Mouse (Mus musculus): ENCODE measurements around the gene Klhdc7b. TPM values are rescaled to one million over a fixed set of nuclear protein-coding genes. Genes with fewer than 3 reads are reported as not detected.

The Klhdc7b gene
- total RNA-seq, 1 experiment from 2014 or later, result 0.10 TPM

DNA sequence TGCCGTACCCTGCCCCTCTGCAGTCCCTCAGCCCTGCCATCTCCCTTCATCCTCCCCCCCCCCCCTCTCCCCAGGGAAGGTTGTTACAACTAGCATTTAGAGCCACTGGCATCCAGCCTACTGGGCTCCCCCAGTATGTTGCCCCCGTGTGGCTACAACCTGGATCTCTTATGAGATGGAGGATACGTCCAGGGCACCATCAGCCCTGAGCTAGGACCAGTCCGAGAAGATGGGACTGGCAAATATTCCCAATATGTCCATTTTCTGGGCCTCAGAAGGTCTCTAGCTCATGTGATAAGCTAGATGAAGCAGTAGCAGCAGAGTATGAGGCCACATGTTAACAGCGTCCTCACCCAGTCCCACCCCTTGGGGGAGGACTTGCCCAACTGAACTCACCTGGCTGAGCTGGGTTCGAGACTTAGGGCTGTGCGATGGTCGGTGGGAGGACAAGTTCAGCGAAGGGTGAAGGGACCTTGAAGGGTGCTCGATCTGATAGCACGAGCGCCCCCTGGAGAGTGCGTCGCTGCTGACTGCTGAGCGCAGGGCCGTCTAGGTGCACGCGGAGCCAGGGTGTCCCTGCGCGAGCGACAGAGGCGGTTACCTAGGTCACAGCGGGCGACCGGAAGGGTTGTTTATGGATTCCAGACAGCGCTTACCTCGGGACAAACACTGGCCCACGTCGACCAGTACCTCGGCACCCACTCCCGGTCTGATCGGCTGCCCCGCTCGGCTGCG is 11.5 kb upstream of the Klhdc7b start:
- peak; percentile 74 to 82 for ATAC-seq (replicated peaks in 1 of 2; ENCODE audit: insufficient read depth in 1 of 2, low FRiP score in 2 of 2, low TSS enrichment in 1 of 2, low read depth in 1 of 2, poor library complexity in 2 of 2, severe bottlenecking in 2 of 2)

DNA sequence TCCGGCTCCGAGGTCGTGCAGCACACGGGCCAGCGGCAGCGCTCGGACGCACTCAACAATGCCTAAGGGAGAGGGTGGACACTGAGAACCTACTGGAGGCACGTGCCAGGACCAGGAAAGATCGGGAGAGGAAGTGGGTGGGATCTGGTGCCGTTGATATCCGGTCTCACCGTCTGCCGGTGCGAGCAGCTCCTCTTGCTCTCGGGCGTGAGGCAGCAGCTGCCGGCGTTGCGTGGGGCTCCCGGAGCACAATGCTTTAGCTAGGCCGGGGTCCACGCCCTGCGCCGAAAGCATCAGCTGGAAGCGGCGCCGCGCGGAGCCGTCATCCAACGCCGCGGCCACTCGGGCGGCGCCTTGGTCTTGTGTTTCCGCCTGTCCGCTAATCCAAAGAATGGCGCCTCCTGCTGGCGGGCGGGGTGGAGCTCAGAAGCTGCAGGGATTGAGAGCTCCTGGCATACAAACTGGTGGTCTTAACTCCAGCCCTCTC is 10.9 kb upstream of the Klhdc7b start, which contains the start of gene Sco2:
TSS of gene Sco2 (minus strand) at position 85 of the 487 bp plus-strand sequence.
- ATAC-seq (replicated peaks in 1 of 2; ENCODE audit: insufficient read depth in 1 of 2, low FRiP score in 2 of 2, low TSS enrichment in 1 of 2, low read depth in 1 of 2, poor library complexity in 2 of 2, severe bottlenecking in 2 of 2), result peak; percentile 20 to 47

DNA sequence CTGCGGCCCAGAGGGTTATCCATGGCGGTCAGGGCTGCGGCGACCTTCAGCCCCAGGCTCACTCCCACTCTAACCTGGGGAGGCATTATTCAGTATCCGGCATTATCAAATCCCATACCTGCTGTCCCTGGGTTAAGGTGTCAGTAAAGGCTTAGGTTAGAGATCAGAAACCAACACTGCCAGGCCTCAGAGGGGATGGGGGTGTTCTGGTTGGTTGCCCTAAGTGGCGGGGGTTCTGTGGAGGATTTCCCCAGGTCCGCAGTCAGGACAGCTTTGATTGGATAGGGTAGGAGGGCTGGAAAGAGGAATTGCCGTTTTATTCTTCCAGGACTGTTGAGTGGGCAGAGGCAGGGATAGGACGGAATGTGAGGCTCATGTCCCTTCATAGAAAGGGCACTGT is 10.4 kb upstream of the Klhdc7b start:
- no peak for ATAC-seq (replicated peaks in 1 of 2; ENCODE audit: insufficient read depth in 1 of 2, low FRiP score in 2 of 2, low TSS enrichment in 1 of 2, low read depth in 1 of 2, poor library complexity in 2 of 2, severe bottlenecking in 2 of 2)

DNA sequence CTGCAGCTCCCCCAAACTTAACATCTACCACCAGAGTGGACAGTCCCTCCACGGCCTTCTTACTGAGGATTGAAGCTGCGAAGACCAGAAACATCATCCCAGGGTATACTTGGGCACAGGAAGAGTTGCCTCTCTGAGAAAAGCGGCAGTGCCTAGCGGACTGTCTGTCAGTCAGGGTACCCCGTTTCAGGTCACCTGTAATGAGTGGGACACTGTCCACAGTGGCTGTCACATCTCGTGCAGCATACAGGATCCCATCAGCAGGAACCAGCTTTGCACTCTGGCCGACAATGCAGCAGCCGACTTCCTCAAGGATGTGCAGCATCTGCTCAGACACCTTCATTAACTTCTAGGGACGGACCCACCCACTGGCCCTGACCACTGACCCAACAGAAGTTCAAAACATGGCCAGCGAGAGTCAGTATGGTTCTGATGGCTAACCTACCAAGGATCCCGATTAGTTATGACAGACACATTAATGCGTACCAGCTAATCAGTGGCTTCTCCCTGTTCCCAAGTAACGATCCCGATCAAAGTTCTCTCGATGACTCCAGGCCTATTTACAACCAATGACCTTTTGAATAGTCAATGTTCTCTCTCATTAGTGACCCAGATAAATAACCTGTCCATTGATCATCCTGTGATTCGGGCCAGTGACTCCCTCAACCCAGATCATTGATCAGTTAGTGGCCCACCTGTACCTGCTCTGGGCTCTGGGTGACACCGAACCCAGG is 9.7 kb upstream of the Klhdc7b start:
- ATAC-seq (replicated peaks in 1 of 2; ENCODE audit: insufficient read depth in 1 of 2, low FRiP score in 2 of 2, low TSS enrichment in 1 of 2, low read depth in 1 of 2, poor library complexity in 2 of 2, severe bottlenecking in 2 of 2), result no peak

DNA sequence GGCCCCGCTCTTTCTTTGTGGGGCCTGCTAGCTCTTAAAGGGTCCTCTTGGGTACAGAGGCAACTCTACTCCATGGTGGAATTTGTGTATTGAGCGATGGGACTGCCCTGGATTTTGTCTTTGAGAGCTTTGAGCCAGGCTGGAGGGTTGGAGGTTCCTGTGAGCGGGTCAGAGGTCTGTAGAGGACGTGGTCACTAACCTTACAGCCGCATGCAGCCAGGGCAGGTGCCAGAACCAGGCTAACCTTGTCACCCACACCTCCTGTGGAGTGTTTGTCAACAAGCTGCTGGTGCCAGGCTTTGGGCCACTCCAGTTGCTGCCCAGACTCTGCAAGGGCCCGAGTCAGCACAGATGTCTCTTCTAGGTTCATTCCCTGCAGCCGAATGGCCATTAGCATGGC is 8.7 kb upstream of the Klhdc7b start:
- no peak for ATAC-seq (replicated peaks in 1 of 2; ENCODE audit: insufficient read depth in 1 of 2, low FRiP score in 2 of 2, low TSS enrichment in 1 of 2, low read depth in 1 of 2, poor library complexity in 2 of 2, severe bottlenecking in 2 of 2)

DNA sequence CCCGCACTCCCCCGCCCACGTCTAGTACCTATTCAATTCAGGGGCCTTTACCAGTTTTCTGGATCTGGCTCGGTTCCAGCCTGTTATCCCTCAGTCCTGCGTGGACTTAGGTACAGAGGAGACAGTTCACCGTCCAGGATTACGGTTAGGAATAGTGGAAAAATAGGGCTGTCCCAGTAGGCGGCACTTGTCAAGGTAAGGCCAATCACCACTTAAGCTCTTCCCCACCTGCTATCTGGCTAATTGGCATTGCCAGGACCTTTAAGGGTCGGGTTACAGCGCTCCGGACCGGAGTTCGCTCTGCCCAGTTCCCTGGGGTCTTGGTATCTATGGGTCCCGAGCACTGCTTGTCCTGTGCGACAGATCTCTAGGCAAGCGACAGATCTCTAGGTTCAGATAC is 7.8 kb upstream of the Klhdc7b start, which contains the start of gene Tymp:
TSS of gene Tymp (minus strand) at position 83 of the 400 bp plus-strand sequence.
- ATAC-seq (replicated peaks in 1 of 2; ENCODE audit: insufficient read depth in 1 of 2, low FRiP score in 2 of 2, low TSS enrichment in 1 of 2, low read depth in 1 of 2, poor library complexity in 2 of 2, severe bottlenecking in 2 of 2), result no peak

DNA sequence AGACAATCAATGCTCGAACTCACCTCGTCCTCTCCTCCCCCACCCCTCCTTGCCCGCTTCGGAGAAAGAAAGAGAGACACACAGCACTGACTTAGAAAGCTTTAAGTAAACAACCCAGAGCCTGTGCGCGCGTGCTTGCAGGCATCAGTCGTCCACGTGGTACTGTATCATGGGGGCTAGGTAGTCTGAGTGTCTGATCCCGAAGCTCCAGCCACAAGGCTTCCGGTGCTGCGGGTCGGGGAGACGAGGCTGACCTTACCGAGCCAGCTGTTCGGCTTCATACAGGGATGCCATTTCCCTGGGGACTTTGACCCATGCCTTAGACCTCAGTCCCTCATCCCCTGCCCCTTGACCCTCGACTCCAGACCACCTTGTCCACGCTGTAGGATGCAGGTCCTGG is 7.4 kb upstream of the Klhdc7b start:
- ATAC-seq (replicated peaks in 1 of 2; ENCODE audit: insufficient read depth in 1 of 2, low FRiP score in 2 of 2, low TSS enrichment in 1 of 2, low read depth in 1 of 2, poor library complexity in 2 of 2, severe bottlenecking in 2 of 2), result no peak

DNA sequence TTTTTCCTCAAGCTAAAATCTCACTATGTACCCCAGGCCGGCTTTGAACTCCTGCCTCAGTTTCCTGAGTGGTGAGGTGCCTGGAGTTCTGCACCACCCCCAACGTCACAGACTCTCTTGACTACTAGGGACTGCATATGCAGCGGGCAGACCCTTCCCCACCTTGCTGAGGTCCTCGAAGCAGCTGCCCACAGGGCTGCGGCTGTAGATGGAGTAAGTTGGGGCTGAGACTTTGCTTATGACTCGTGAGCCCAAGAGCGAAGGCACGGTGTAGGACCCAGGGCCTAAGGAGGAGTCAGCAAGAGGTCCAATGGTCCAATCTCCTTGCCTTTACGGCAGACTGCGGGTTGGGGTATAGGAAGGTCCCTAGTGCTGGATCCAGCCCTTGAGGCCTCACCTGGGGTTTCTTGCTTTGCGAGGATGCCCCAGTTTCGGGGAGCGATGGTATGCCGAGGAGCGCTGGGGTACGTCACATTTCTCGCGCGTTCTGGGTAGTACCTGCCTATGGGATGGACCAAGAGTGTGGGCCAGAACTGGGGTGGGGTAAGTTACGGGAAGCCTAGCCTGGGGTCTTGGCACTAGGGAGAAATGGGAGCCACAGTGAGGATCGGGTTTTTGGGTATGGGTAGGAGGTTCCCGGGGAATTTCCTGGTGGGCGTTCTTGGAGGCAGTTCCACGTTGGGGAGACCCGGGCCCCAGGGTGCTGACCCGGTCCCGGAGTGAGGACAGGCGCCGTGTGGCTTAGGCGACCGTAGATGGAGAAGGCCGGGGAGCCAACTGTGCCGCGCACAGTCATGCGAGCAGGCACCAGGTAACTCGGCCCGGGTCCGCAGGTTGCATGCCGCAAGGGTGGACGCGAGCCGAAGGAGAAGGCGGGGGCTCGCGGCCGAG is 6.5 kb upstream of the Klhdc7b start:
- ATAC-seq (replicated peaks in 1 of 2; ENCODE audit: insufficient read depth in 1 of 2, low FRiP score in 2 of 2, low TSS enrichment in 1 of 2, low read depth in 1 of 2, poor library complexity in 2 of 2, severe bottlenecking in 2 of 2), result peak; percentile 0 to 5; a peak in 1 of 4 replicates

DNA sequence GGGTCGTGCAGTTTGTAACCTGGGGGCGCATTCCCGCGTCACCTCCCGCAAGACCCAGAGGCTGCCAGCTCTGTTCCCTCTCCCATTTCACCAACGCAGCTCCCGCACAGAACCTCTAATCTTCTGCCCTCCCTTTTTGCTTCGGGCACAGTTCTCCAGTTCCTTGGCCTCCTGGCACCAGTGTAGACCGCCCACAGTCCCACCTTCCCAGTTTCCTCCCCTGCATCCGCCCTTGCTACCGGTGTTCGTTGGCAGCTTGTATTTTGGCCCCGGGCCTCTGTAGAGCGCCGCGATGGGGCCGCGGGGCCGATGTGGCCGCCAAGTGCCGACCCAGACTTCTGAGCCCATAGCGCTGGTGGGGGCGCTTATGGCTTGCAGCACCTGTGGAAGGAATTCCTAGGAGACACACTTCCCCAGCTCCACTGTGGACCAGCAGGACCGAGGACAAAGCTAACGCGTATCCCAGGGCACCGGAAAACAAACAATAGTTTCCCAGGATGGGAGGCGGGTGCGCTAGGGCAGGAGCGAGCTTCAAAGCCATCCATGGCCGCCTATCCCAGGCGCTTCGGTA is 5.8 kb upstream of the Klhdc7b start, which contains the start of gene Odf3b:
TSS of gene Odf3b (minus strand) at position 452 of the 571 bp plus-strand sequence.
- peak; percentile 61 to 74 for ATAC-seq (replicated peaks in 1 of 2; ENCODE audit: insufficient read depth in 1 of 2, low FRiP score in 2 of 2, low TSS enrichment in 1 of 2, low read depth in 1 of 2, poor library complexity in 2 of 2, severe bottlenecking in 2 of 2)

DNA sequence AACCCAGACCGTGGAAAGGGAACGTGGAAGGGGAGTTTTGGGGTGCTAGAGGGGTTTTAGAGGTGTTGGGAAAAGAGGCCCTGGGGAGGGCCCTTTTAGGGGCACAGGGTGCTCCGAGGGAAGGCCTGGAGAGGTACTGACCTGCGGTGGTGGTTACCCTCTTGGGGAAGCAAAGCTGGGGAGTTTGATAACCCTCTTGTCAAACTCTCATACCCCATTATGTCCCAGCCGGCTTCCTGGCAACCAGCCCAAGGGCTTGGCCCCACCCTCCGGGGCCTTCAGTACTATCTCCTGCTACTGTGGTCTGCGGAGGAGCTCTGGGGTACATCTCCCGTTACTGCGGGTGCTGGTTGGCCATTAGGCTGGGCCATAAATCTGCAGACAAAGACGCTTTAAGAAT is 5.3 kb upstream of the Klhdc7b start:
- peak in 1 of 2 experiments; percentile 41; a peak in 2 of 4 replicates for ATAC-seq (replicated peaks in 1 of 2; ENCODE audit: insufficient read depth in 1 of 2, low FRiP score in 2 of 2, low TSS enrichment in 1 of 2, low read depth in 1 of 2, poor library complexity in 2 of 2, severe bottlenecking in 2 of 2)

DNA sequence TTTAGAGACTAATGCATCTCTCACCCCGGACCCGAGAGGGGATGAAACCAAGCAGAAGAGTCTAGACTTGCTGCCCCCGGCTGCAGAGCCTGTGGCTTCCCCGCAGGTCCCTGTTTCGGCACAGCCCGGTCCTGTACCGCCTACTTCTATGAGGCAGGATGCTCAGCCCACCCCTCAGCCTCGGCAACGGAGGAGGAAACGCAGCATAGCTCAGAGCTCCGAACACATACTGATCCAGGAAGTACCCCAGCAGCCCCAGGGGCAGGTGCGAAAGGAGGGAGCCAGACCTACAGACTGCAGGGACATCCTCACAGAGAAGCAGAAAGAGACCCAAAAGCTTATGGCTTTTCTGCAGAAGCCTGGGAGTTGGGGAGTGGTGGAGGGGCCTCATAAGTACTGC is 2.4 kb downstream of the Klhdc7b start:
- ATAC-seq (replicated peaks in 1 of 2; ENCODE audit: insufficient read depth in 1 of 2, low FRiP score in 2 of 2, low TSS enrichment in 1 of 2, low read depth in 1 of 2, poor library complexity in 2 of 2, severe bottlenecking in 2 of 2), result peak; percentile 57 to 74

DNA sequence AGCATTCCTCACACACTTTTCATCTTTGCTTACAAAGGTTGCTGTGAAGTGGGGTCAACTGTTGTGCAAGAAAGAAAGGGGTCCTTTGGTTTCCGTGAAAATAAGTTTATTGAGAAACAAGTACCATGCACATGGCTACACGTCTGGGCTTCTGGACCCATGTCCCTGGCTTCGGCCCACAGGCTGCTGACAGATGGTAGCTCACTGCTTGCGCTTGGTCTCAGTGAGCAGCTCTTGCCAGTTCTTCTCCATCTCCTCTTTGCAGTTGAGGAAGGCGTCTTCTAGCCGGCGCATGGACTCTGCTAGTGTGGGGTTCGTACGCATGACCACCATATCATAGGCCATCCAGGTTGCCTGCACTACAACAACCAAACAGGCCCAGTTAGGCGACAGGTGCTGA is 5.4 kb downstream of the Klhdc7b start:
- no peak for ATAC-seq (replicated peaks in 1 of 2; ENCODE audit: insufficient read depth in 1 of 2, low FRiP score in 2 of 2, low TSS enrichment in 1 of 2, low read depth in 1 of 2, poor library complexity in 2 of 2, severe bottlenecking in 2 of 2)

DNA sequence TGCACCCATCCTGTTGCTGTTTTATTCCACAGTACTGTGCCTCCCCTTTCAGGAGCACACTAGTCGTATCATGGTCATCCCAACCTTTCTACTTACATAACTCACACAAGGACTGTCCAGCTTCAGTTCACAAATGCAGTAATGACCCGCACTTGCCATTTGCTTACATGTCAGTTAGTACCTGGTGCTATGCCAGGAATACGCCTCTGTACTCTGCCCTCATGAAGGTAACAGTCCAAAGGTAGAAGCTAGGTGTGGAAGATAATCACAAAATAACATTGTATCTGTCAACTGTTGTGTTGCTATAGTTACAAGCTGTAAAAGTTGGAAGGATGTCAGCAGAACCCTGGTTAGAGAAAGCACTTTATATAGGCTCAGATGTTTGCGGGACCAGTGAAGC is 12.2 kb downstream of the Klhdc7b start:
- no peak for ATAC-seq (replicated peaks in 1 of 2; ENCODE audit: insufficient read depth in 1 of 2, low FRiP score in 2 of 2, low TSS enrichment in 1 of 2, low read depth in 1 of 2, poor library complexity in 2 of 2, severe bottlenecking in 2 of 2)

DNA sequence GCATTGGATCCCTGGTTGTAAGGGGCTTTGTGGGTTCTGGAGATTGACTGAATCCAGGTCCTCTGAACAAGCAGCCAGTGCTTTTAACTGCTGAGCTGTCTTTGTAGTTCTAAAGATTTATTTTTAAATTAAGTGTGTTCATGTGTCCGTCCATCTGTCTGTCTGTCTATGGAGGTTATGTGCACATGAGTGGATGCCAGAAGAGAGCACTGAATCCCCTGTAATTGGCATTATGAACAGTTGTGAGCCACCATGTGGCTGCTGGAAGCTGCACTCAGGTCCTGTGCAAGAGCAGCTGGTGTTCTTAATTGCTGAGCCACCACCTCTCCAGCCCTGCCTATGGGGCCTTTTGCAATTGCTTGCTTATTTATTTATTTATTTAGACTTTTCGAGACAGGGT is 13.4 kb downstream of the Klhdc7b start:
- ATAC-seq (replicated peaks in 1 of 2; ENCODE audit: insufficient read depth in 1 of 2, low FRiP score in 2 of 2, low TSS enrichment in 1 of 2, low read depth in 1 of 2, poor library complexity in 2 of 2, severe bottlenecking in 2 of 2), result no peak

DNA sequence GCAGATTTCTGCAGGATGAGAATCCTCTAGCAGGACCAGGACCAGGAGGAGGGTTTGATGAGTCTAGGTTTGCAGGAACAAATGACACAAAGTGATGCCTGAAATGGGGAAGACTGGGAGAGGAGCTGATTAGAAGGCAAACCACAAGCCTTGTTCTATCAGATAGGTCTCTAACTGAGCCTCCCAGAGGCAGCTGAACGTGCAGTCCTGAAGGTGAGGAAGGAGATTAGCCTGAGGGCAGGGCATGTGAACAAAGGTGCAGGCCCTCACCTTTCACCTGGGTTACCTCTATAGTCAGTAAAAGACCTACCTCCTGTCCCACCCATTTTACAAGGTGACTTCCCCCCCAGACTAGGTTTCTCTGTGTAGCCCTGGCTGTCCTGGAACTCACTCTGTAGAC is 15.0 kb downstream of the Klhdc7b start:
- ATAC-seq (replicated peaks in 1 of 2; ENCODE audit: insufficient read depth in 1 of 2, low FRiP score in 2 of 2, low TSS enrichment in 1 of 2, low read depth in 1 of 2, poor library complexity in 2 of 2, severe bottlenecking in 2 of 2), result no peak

DNA sequence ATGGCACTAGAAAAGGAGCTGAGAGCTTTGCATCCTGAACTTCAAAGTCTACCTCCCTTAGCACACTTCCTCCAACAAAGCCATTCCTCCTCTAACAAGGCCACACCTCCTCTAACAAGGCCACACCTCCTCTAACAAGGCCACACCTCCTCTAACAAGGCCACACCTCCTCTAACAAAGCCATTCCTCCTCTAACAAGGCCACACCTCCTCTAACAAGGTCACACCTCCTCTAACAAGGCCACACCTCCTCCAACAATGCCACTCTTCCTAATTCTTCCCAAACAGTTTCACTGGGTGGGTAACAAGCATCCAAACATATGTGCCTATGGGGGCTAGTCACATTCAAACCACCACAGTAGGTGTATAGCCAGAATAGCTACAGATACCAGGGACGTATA is 17.8 kb downstream of the Klhdc7b start:
- ATAC-seq (replicated peaks in 1 of 2; ENCODE audit: insufficient read depth in 1 of 2, low FRiP score in 2 of 2, low TSS enrichment in 1 of 2, low read depth in 1 of 2, poor library complexity in 2 of 2, severe bottlenecking in 2 of 2), result no peak
